Mouse (Mus musculus) limb, embryonic 13.5 days (tissue): ENCODE measurements around the gene Cdc42ep1. TPM values are rescaled to one million over a fixed set of nuclear protein-coding genes. Genes with fewer than 3 reads are reported as not detected.
A peak's percentile ranks its signal among the peaks of the same experiment; 100 is the strongest.

Experiments
- ATAC-seq: fragments of 200-750 bp; cut with Nextera tagmentation; 2 replicates; pipeline ENCODE4 v1.8.0; 2017; ENCODE audit warnings: low read depth, moderate number of reproducible peaks, moderate TSS enrichment; ENCODE audit not compliant: low FRiP score
- H3K27ac ChIP-seq: fragments of 300-500 bp; sonication (generic); 2 replicates; pipeline ENCODE4 v1.5.1; 2015; ENCODE audit warnings: inconsistent platforms, mild to moderate bottlenecking, moderate library complexity
- H3K27me3 ChIP-seq: fragments of 300-500 bp; sonication (generic); 2 replicates; pipeline ENCODE4 v1.6.1; 2015; ENCODE audit warnings: mild to moderate bottlenecking, inconsistent platforms
- H3K36me3 ChIP-seq: fragments of 300-500 bp; sonication (generic); 2 replicates; pipeline ENCODE4 v1.6.1; 2015; ENCODE audit warnings: inconsistent platforms, mild to moderate bottlenecking, moderate library complexity
- H3K4me1 ChIP-seq: fragments of 300-500 bp; sonication (generic); 2 replicates; pipeline ENCODE4 v1.6.1; 2015; ENCODE audit warnings: inconsistent platforms
- H3K4me2 ChIP-seq: fragments of 300-500 bp; sonication (generic); replicated peaks from 2 replicates; pipeline ENCODE4 v1.6.1; 2015; ENCODE audit warnings: inconsistent platforms, mild to moderate bottlenecking, moderate library complexity
- H3K4me3 ChIP-seq: fragments of 300-500 bp; sonication (generic); 2 replicates; pipeline ENCODE4 v1.5.1; 2015; ENCODE audit warnings: moderate library complexity, mild to moderate bottlenecking, inconsistent platforms
- H3K9ac ChIP-seq: fragments of 300-500 bp; sonication (generic); 2 replicates; pipeline ENCODE4 v1.6.1; 2015; ENCODE audit warnings: mild to moderate bottlenecking, inconsistent platforms
- H3K9me3 ChIP-seq: fragments of 300-500 bp; sonication (generic); 2 replicates; pipeline ENCODE4 v1.6.1; 2016; ENCODE audit warnings: inconsistent platforms
- WGBS: fragments of 180-500 bp; shearing (Covaris S2); methylation state at CpG from one replicate; pipeline ENCODE4 v1.1.7; 2015; 5-methylcytosine and 5-hydroxymethylcytosine counted together
- polyA plus RNA-seq: library from polyadenylated mRNA; unstranded; fragments of >200 nt; fragmentation: Nextera tagmentation; extraction: Ambion mirVana; gene quantifications from 2 replicates; pipeline ENCODE4 v1.2.1, GENCODE M21; 2015

The Cdc42ep1 gene
- 17.9 and 19.1 TPM in 2 replicates for polyA plus RNA-seq

- under 1% methylated on average over 52 of the region's 86 CpGs for WGBS
- H3K36me3 ChIP-seq = peaks cover 4% of the 10 kb centered on the region; the same call in 1 of the 2 replicates
- H3K4me3 ChIP-seq = peak within 1 kb of the TSS; percentile 61
- H3K9ac ChIP-seq = peak within 1 kb of the TSS; percentile 80
- H3K27ac ChIP-seq = peak within 1 kb of the TSS; percentile 58
- H3K9me3 ChIP-seq = no peaks in the 10 kb centered on the region
- H3K4me1 ChIP-seq = peaks cover 63% of the 10 kb centered on the region
- peaks cover 38% of the 10 kb centered on the region for H3K27me3 ChIP-seq
- H3K4me2 ChIP-seq = peak within 1 kb of the TSS; percentile 86
- ATAC-seq = peak; percentile 76
Measured at GRCm38 (mm10) chr15:78842371-78843163, at the start of gene Cdc42ep1. Gene Cdc42ep1 (plus strand): TSS chr15:78842624.

- Histone ChIP-seq H3K36me3 (no peaks in the 10 kb centered on the region), H3K4me2 (peak overlapping the region; percentile 23; the same call in 1 of the 2 replicates), H3K9me3 (no peaks in the 10 kb centered on the region), H3K9ac (no peak overlapping the region), H3K27ac (no peak overlapping the region), H3K4me1 (peaks cover 20% of the 10 kb centered on the region), H3K27me3 (peaks cover 96% of the 10 kb centered on the region), H3K4me3 (no peak overlapping the region)
- peak; percentile 62 for ATAC-seq
- WGBS = 21% methylated on average over 25 of the region's 25 CpGs
Measured at GRCm38 (mm10) chr15:78796196-78797059, 46.0 kb upstream of the Cdc42ep1 start.

- Histone ChIP-seq H3K36me3 (no peaks in the 10 kb centered on the region), H3K4me1 (peaks cover 22% of the 10 kb centered on the region), H3K9ac (no peak overlapping the region), H3K4me3 (no peak overlapping the region), H3K27ac (no peak overlapping the region), H3K9me3 (no peaks in the 10 kb centered on the region), H3K4me2 (peak overlapping the region; percentile 23; the same call in 1 of the 2 replicates), H3K27me3 (peaks cover 97% of the 10 kb centered on the region)
- WGBS = 30% methylated on average over 8 of the region's 8 CpGs
- no peak for ATAC-seq
Measured at GRCm38 (mm10) chr15:78797060-78797329, 45.4 kb upstream of the Cdc42ep1 start.

- 0 out of 2 replicates have a peak overlapping the region, but pooled peaks have one; percentile 14 for H3K4me2 ChIP-seq
- H3K27me3 ChIP-seq = peaks cover 97% of the 10 kb centered on the region
- H3K27ac ChIP-seq = no peak overlapping the region
- no peaks in the 10 kb centered on the region for H3K9me3 ChIP-seq
- H3K9ac ChIP-seq = no peak overlapping the region
- peak overlapping the region; percentile 8; the same call in 1 of the 2 replicates for H3K4me3 ChIP-seq
- H3K36me3 ChIP-seq = no peaks in the 10 kb centered on the region
- WGBS = 44% methylated on average over 20 of the region's 21 CpGs
- peaks cover 39% of the 10 kb centered on the region for H3K4me1 ChIP-seq
- no peak for ATAC-seq
Measured at GRCm38 (mm10) chr15:78799029-78799428, 43.4 kb upstream of the Cdc42ep1 start.

- Histone ChIP-seq H3K4me3 (peak overlapping the region; percentile 62), H3K4me1 (peaks cover 35% of the 10 kb centered on the region), H3K27ac (no peak overlapping the region), H3K9ac (no peak overlapping the region), H3K36me3 (no peaks in the 10 kb centered on the region), H3K27me3 (peaks cover 97% of the 10 kb centered on the region), H3K9me3 (no peaks in the 10 kb centered on the region), H3K4me2 (peak overlapping the region; percentile 90)
- WGBS = 56% methylated on average over 9 of the region's 9 CpGs
- ATAC-seq = no peak
Measured at GRCm38 (mm10) chr15:78801571-78801970, 40.9 kb upstream of the Cdc42ep1 start.

- Histone ChIP-seq H3K27ac (no peak overlapping the region), H3K9me3 (no peaks in the 10 kb centered on the region), H3K9ac (peak overlapping the region; percentile 63), H3K4me3 (peak overlapping the region; percentile 62), H3K27me3 (peaks cover 97% of the 10 kb centered on the region), H3K36me3 (no peaks in the 10 kb centered on the region), H3K4me1 (peaks cover 36% of the 10 kb centered on the region), H3K4me2 (peak overlapping the region; percentile 90)
- ATAC-seq = no peak
- 3% methylated on average over 67 of the region's 67 CpGs for WGBS
Measured at GRCm38 (mm10) chr15:78801971-78802741, 40.3 kb upstream of the Cdc42ep1 start.

GRCm38 (mm10) chr15:78802776-78803391 is 39.5 kb upstream of the Cdc42ep1 start, which contains the start of gene Card10:
Gene Card10 (minus strand): TSS chr15:78803042.
- peak within 1 kb of the TSS; percentile 90 for H3K4me2 ChIP-seq
- peak within 1 kb of the TSS; percentile 63 for H3K9ac ChIP-seq
- H3K36me3 ChIP-seq = no peaks in the 10 kb centered on the region
- peak within 1 kb of the TSS; percentile 62 for H3K4me3 ChIP-seq
- peaks cover 97% of the 10 kb centered on the region for H3K27me3 ChIP-seq
- no peak within 1 kb of the TSS for H3K27ac ChIP-seq
- ATAC-seq = peak; percentile 60; the same call in 1 of the 2 replicates
- under 1% methylated on average over 58 of the region's 70 CpGs for WGBS
- H3K4me1 ChIP-seq = peaks cover 33% of the 10 kb centered on the region
- H3K9me3 ChIP-seq = no peaks in the 10 kb centered on the region

- Histone ChIP-seq H3K4me2 (peak overlapping the region; percentile 90; the same call in 1 of the 2 replicates), H3K9me3 (no peaks in the 10 kb centered on the region), H3K4me3 (peak overlapping the region; percentile 62), H3K9ac (no peak overlapping the region), H3K27me3 (peaks cover 97% of the 10 kb centered on the region), H3K27ac (no peak overlapping the region), H3K4me1 (peaks cover 33% of the 10 kb centered on the region), H3K36me3 (no peaks in the 10 kb centered on the region)
- no peak for ATAC-seq
- 8% methylated on average over 8 of the region's 8 CpGs for WGBS
Measured at GRCm38 (mm10) chr15:78803499-78803900, 38.9 kb upstream of the Cdc42ep1 start.

GRCm38 (mm10) chr15:78804326-78804725 is 38.1 kb upstream of the Cdc42ep1 start:
- Histone ChIP-seq H3K27ac (no peak overlapping the region), H3K4me2 (no peak overlapping the region), H3K36me3 (no peaks in the 10 kb centered on the region), H3K27me3 (peaks cover 94% of the 10 kb centered on the region), H3K9ac (no peak overlapping the region), H3K9me3 (no peaks in the 10 kb centered on the region), H3K4me1 (peaks cover 29% of the 10 kb centered on the region), H3K4me3 (no peak overlapping the region)
- WGBS = 10% methylated on average over 6 of the region's 6 CpGs
- ATAC-seq = no peak

GRCm38 (mm10) chr15:78805351-78805750 is 37.1 kb upstream of the Cdc42ep1 start:
- Histone ChIP-seq H3K4me3 (no peak overlapping the region), H3K9me3 (no peaks in the 10 kb centered on the region), H3K4me2 (no peak overlapping the region), H3K9ac (no peak overlapping the region), H3K36me3 (no peaks in the 10 kb centered on the region), H3K4me1 (peaks cover 39% of the 10 kb centered on the region), H3K27me3 (peaks cover 91% of the 10 kb centered on the region), H3K27ac (no peak overlapping the region)
- 76% methylated on average over 2 of the region's 2 CpGs for WGBS
- no peak for ATAC-seq

- no peak overlapping the region for H3K4me2 ChIP-seq
- WGBS = 40% methylated on average over 2 of the region's 2 CpGs
Measured at GRCm38 (mm10) chr15:78806614-78807013, 35.8 kb upstream of the Cdc42ep1 start.

More at GRCm38 (mm10) chr15:78806614-78807013, 35.8 kb upstream of the Cdc42ep1 start:
- H3K4me3 ChIP-seq = no peak overlapping the region
- H3K4me1 ChIP-seq = peaks cover 39% of the 10 kb centered on the region
- no peaks in the 10 kb centered on the region for H3K9me3 ChIP-seq
- ATAC-seq = no peak
- no peak overlapping the region for H3K9ac ChIP-seq
- H3K27ac ChIP-seq = no peak overlapping the region
- peaks cover 78% of the 10 kb centered on the region for H3K27me3 ChIP-seq
- H3K36me3 ChIP-seq = no peaks in the 10 kb centered on the region
